Mouse (Mus musculus) embryonic fibroblast, embryonic 13.5 days (primary cell): ENCODE data around the gene Cysrt1.

Experiments
- CTCF ChIP-seq: IDR thresholded peaks from 2 replicates; pipeline ENCODE4 v1.5.1; 2011; ENCODE audit warnings: mild to moderate bottlenecking, control low read depth, low read length, moderate library complexity, borderline replicate concordance; ENCODE audit not compliant: insufficient read depth
- POLR2A ChIP-seq: IDR thresholded peaks from 2 replicates; pipeline ENCODE4 v1.6.1; 2011; ENCODE audit warnings: low read depth, mild to moderate bottlenecking, control low read depth, low read length, moderate library complexity

GRCm38 (mm10) chr2:25213266-25213865 is 28.9 kb downstream of the Cysrt1 start:
- TF ChIP-seq POLR2A (no peak), CTCF (no peak)
